Mouse (Mus musculus) spleen, adult 2 months (tissue): ENCODE measurements around the gene Gpc6.

ENCODE experiments used
- CTCF ChIP-seq: fragments of 200-500 bp; IDR thresholded peaks from 2 replicates; pipeline ENCODE4 v1.5.1; 2011; ENCODE audit warnings: mild to moderate bottlenecking, inconsistent platforms; ENCODE audit not compliant: insufficient read depth, insufficient read length, insufficient replicate concordance; ENCODE audit errors: extremely low read depth
- POLR2A ChIP-seq: fragments of 200-500 bp; IDR thresholded peaks from 2 replicates; pipeline ENCODE4 v1.6.1; 2011; ENCODE audit warnings: low read depth, low read length, inconsistent platforms

GRCm38 (mm10) chr14:117956051-117956450 is 1030.9 kb downstream of the Gpc6 start:
- TF ChIP-seq POLR2A (no peak), CTCF (no peak)
